Comparison of ENCODE assay signal across 8 mouse cellular contexts in genomic region chr9:60743180-60743900, GRCm38 (mm10). TPM values are rescaled to one million over a fixed set of nuclear protein-coding genes. Genes with fewer than 3 reads are reported as not detected.
DNase-seq lines count a peak whose midpoint lies in the region; ATAC-seq and TF ChIP-seq lines count a peak whose summit lies in the region.

No protein-coding gene starts in this region.

- H3K36me3 ChIP-seq in hindbrain, postnatal 0 days (ENCODE audit: insufficient read depth, low read length), result no peaks in the 10 kb centered on the region
- H3K36me3 ChIP-seq in hindbrain, embryonic 14.5 days (replicated peaks; ENCODE audit: control insufficient read depth, insufficient read depth), result no peaks in the 10 kb centered on the region
- no peaks in the 10 kb centered on the region for H3K36me3 ChIP-seq in lung, postnatal 0 days (ENCODE audit: insufficient read depth, low read length)

- H3K27me3 ChIP-seq in hindbrain, postnatal 0 days (ENCODE audit: insufficient read depth, low read length), result no peaks in the 10 kb centered on the region
- no peaks in the 10 kb centered on the region for H3K27me3 ChIP-seq in hindbrain, embryonic 14.5 days (ENCODE audit: control insufficient read depth, insufficient read depth, low read length)
- no peaks in the 10 kb centered on the region for H3K27me3 ChIP-seq in lung, postnatal 0 days (replicated peaks; ENCODE audit: insufficient read depth, low read length)

- WGBS in hindbrain, postnatal 0 days, result 59% methylated on average over 17 of the region's 17 CpGs
- 68% methylated on average over 17 of the region's 17 CpGs for WGBS in hindbrain, embryonic 14.5 days
- WGBS in lung, postnatal 0 days, result 12% methylated on average over 17 of the region's 17 CpGs

- TF ChIP-seq EP300 in lung, postnatal 0 days (IDR thresholded peaks at IDR 0.05), result no peak

- H3K9me3 ChIP-seq in hindbrain, postnatal 0 days (ENCODE audit: low read length), result no peaks in the 10 kb centered on the region
- no peaks in the 10 kb centered on the region for H3K9me3 ChIP-seq in hindbrain, embryonic 14.5 days (ENCODE audit: control insufficient read depth, low read length)
- no peaks in the 10 kb centered on the region for H3K9me3 ChIP-seq in lung, postnatal 0 days (ENCODE audit: low read length)

- ATAC-seq in hindbrain, postnatal 0 days, result 0 out of 2 replicates have a peak, but pooled peaks have one; percentile 49
- no peak for ATAC-seq in hindbrain, embryonic 14.5 days (ENCODE audit: low FRiP score)
- ATAC-seq in lung, postnatal 0 days, result peak; percentile 89

- no peak overlapping the region for H3K4me3 ChIP-seq in hindbrain, postnatal 0 days (ENCODE audit: low read length)
- H3K4me3 ChIP-seq in hindbrain, embryonic 14.5 days (replicated peaks; ENCODE audit: low read length), result no peak overlapping the region
- H3K4me3 ChIP-seq in lung, postnatal 0 days (ENCODE audit: low read depth, low read length), result peak overlapping the region; percentile 12; the same call in 1 of the 2 replicates

- no peak overlapping the region for H3K9ac ChIP-seq in hindbrain, postnatal 0 days (replicated peaks; ENCODE audit: low read length)
- no peak overlapping the region for H3K9ac ChIP-seq in hindbrain, embryonic 14.5 days
- no peak overlapping the region for H3K9ac ChIP-seq in lung, postnatal 0 days (replicated peaks; ENCODE audit: low read depth)

- H3K4me2 ChIP-seq in hindbrain, postnatal 0 days (ENCODE audit: low read depth, low read length), result peak overlapping the region; percentile 40
- no peak overlapping the region for H3K4me2 ChIP-seq in hindbrain, embryonic 14.5 days (replicated peaks)
- peak overlapping the region; percentile 46 for H3K4me2 ChIP-seq in lung, postnatal 0 days (replicated peaks; ENCODE audit: low read depth, low read length)

- DNase-seq in hindbrain, postnatal 0 days (ENCODE audit: low spot score), result peak; percentile 31
- DNase-seq in hindbrain, embryonic 14.5 days (ENCODE audit: low spot score), result no peak
- peak; percentile 44 for DNase-seq in cerebellum, adult 11-12 months
- peak; percentile 79 to 80 for DNase-seq in heart, adult 9 months (ENCODE audit: low spot score in 2 of 2)
- peak; percentile 63 for DNase-seq in kidney, postnatal 14 days
- DNase-seq in lung, postnatal 0 days (ENCODE audit: low spot score), result peak; percentile 92
- peak; percentile 52 for DNase-seq in testis, postnatal 14 days (ENCODE audit: low spot score)
- no peak for DNase-seq in thymus, adult 18-20 months

- no peaks in the 10 kb centered on the region for H3K4me1 ChIP-seq in hindbrain, postnatal 0 days (ENCODE audit: insufficient read depth, low read length)
- no peaks in the 10 kb centered on the region for H3K4me1 ChIP-seq in hindbrain, embryonic 14.5 days (replicated peaks; ENCODE audit: control insufficient read depth, insufficient read depth, low read length)
- H3K4me1 ChIP-seq in lung, postnatal 0 days (ENCODE audit: insufficient read depth, low read depth, low read length), result no peaks in the 10 kb centered on the region; the same call in 1 of the 2 replicates

- no peak overlapping the region for H3K27ac ChIP-seq in hindbrain, postnatal 0 days
- no peak overlapping the region for H3K27ac ChIP-seq in hindbrain, embryonic 14.5 days
- peak overlapping the region; percentile 39 for H3K27ac ChIP-seq in lung, postnatal 0 days (ENCODE audit: low read length)

- no peak for TF ChIP-seq CTCF in hindbrain, postnatal 0 days (IDR thresholded peaks at IDR 0.05; ENCODE audit: low read depth)
- no peak for TF ChIP-seq CTCF in lung, postnatal 0 days (IDR thresholded peaks at IDR 0.05)

RNA-seq across cellular contexts. Expression of gene Larp6, which starts 30.6 kb away (rescaled TPM):
- total RNA-seq in hindbrain, postnatal 0 days (2014; rRNA removed), result 33.4 and 38.2 TPM in 2 replicates
- 23.8 and 26.0 TPM in 2 replicates for polyA plus RNA-seq in hindbrain, postnatal 0 days (2015; fragmentation: Nextera tagmentation; extraction: Ambion mirVana)
- polyA plus RNA-seq in hindbrain, embryonic 14.5 days (2014; fragmentation: Nextera tagmentation; extraction: Ambion mirVana), result 18.6 and 21.4 TPM in 2 replicates
- 0.73 and 1.1 TPM in 2 replicates for polyA plus RNA-seq in lung, postnatal 0 days (2015; fragmentation: Nextera tagmentation; extraction: Ambion mirVana)

RNA-seq across cellular contexts. Expression of gene Uaca, which starts 51.0 kb away (rescaled TPM):
- total RNA-seq in hindbrain, postnatal 0 days (2014; rRNA removed), result 5.8 and 7.4 TPM in 2 replicates
- polyA plus RNA-seq in hindbrain, postnatal 0 days (2015; fragmentation: Nextera tagmentation; extraction: Ambion mirVana), result 13.3 and 13.5 TPM in 2 replicates
- 13.2 and 15.2 TPM in 2 replicates for polyA plus RNA-seq in hindbrain, embryonic 14.5 days (2014; fragmentation: Nextera tagmentation; extraction: Ambion mirVana)
- 23.5 and 25.9 TPM in 2 replicates for polyA plus RNA-seq in lung, postnatal 0 days (2015; fragmentation: Nextera tagmentation; extraction: Ambion mirVana)

RNA-seq across cellular contexts. Expression of gene Lrrc49, which starts 55.4 kb away (rescaled TPM):
- total RNA-seq in hindbrain, postnatal 0 days (2014; rRNA removed), result 48.6 and 50.0 TPM in 2 replicates
- 71.1 and 71.9 TPM in 2 replicates for polyA plus RNA-seq in hindbrain, postnatal 0 days (2015; fragmentation: Nextera tagmentation; extraction: Ambion mirVana)
- 79.3 and 88.9 TPM in 2 replicates for polyA plus RNA-seq in hindbrain, embryonic 14.5 days (2014; fragmentation: Nextera tagmentation; extraction: Ambion mirVana)
- polyA plus RNA-seq in lung, postnatal 0 days (2015; fragmentation: Nextera tagmentation; extraction: Ambion mirVana), result 8.3 and 9.0 TPM in 2 replicates

Comparison
In these comparisons a context has a peak if more than half of its experiments do, and no peak if none do; other contexts are left out.
1. DNase-seq: peak in hindbrain, postnatal 0 days (single experiment), cerebellum, adult 11-12 months (single experiment), heart, adult 9 months (2 of 2), kidney, postnatal 14 days (single experiment), lung, postnatal 0 days (single experiment) and testis, postnatal 14 days (single experiment); none in hindbrain, embryonic 14.5 days (single experiment) and thymus, adult 18-20 months (0 of 2).